Mouse (Mus musculus) forebrain, embryonic 16.5 days (tissue): ENCODE measurements around the gene Oxld1. TPM values are rescaled to one million over a fixed set of nuclear protein-coding genes. Genes with fewer than 3 reads are reported as not detected.

Experiments
- ATAC-seq: fragments of 200-750 bp; cut with Nextera tagmentation; 2 replicates; pipeline ENCODE4 v1.8.0; 2017; ENCODE audit warnings: mild to moderate bottlenecking, moderate library complexity
- H3K27ac ChIP-seq: fragments of 300-500 bp; sonication (generic); 2 replicates; pipeline ENCODE4 v1.5.1; 2014; ENCODE audit warnings: low read length, control low read depth
- H3K27me3 ChIP-seq: fragments of 300-500 bp; sonication (generic); replicated peaks from 2 replicates; pipeline ENCODE4 v1.6.1; 2014; ENCODE audit warnings: low read length; ENCODE audit not compliant: control insufficient read depth, insufficient read depth
- H3K36me3 ChIP-seq: fragments of 300-500 bp; sonication (generic); 2 replicates; pipeline ENCODE4 v1.6.1; 2014; ENCODE audit not compliant: control insufficient read depth, insufficient read depth
- H3K4me1 ChIP-seq: fragments of 300-500 bp; sonication (generic); replicated peaks from 2 replicates; pipeline ENCODE4 v1.6.1; 2014; ENCODE audit warnings: low read length; ENCODE audit not compliant: control insufficient read depth, insufficient read depth
- H3K4me2 ChIP-seq: fragments of 300-500 bp; sonication (generic); 2 replicates; pipeline ENCODE4 v1.6.1; 2014; ENCODE audit warnings: mild to moderate bottlenecking, low read length, control low read depth
- H3K4me3 ChIP-seq: fragments of 300-500 bp; sonication (generic); replicated peaks from 2 replicates; pipeline ENCODE4 v1.5.1; 2014; ENCODE audit warnings: mild to moderate bottlenecking, low read length, control low read depth
- H3K9ac ChIP-seq: fragments of 300-500 bp; sonication (generic); replicated peaks from 2 replicates; pipeline ENCODE4 v1.6.1; 2014; ENCODE audit warnings: low read depth, low read length, control low read depth
- H3K9me3 ChIP-seq: fragments of 300-500 bp; sonication (generic); 2 replicates; pipeline ENCODE4 v1.6.1; 2016; ENCODE audit warnings: low read length; ENCODE audit not compliant: control insufficient read depth
- WGBS: fragments of 180-500 bp; shearing (Covaris S2); extraction: QIAGEN DNeasy Blood & Tissue Kit; methylation state at CpG from one replicate; pipeline ENCODE4 v1.1.7; 2014; 5-methylcytosine and 5-hydroxymethylcytosine counted together
- polyA plus RNA-seq: library from polyadenylated mRNA; unstranded; fragments of >200 nt; fragmentation: Nextera tagmentation; extraction: Ambion mirVana; gene quantifications from 2 replicates; pipeline ENCODE4 v1.2.1, GENCODE M21; 2015

Gene Oxld1
- polyA plus RNA-seq, 1 experiment from 2014 or later, result 9.7 TPM

GRCm38 (mm10) chr11:120463536-120463935 lies 5.7 kb upstream of the Oxld1 start:
- Histone ChIP-seq H3K27me3 (no peaks in the 10 kb centered on the region), H3K4me1 (peaks cover 30% of the 10 kb centered on the region), H3K9ac (no peak overlapping the region), H3K27ac (no peak overlapping the region), H3K4me2 (no peak overlapping the region), H3K36me3 (peaks cover 13% of the 10 kb centered on the region), H3K9me3 (no peaks in the 10 kb centered on the region), H3K4me3 (no peak overlapping the region)
- no peak for ATAC-seq
- WGBS, result 84% methylated on average over 2 of the region's 2 CpGs

GRCm38 (mm10) chr11:120458847-120459597 lies 1.2 kb upstream of the Oxld1 start:
- Histone ChIP-seq H3K27me3 (no peaks in the 10 kb centered on the region), H3K4me2 (peak overlapping the region; percentile 98), H3K27ac (no peak overlapping the region), H3K4me3 (peak overlapping the region; percentile 97), H3K9ac (peak overlapping the region; percentile 99; the same call in 1 of the 2 replicates), H3K36me3 (peaks cover 12% of the 10 kb centered on the region), H3K9me3 (no peaks in the 10 kb centered on the region), H3K4me1 (peaks cover 22% of the 10 kb centered on the region)
- ATAC-seq, result no peak
- 69% methylated on average over 6 of the region's 6 CpGs for WGBS

- peak overlapping the region; percentile 99 for H3K9ac ChIP-seq
- peaks cover 8% of the 10 kb centered on the region for H3K36me3 ChIP-seq
- H3K4me3 ChIP-seq, result peak overlapping the region; percentile 97
- H3K27me3 ChIP-seq, result no peaks in the 10 kb centered on the region
- no peaks in the 10 kb centered on the region for H3K9me3 ChIP-seq
- peaks cover 22% of the 10 kb centered on the region for H3K4me1 ChIP-seq
- no peak for ATAC-seq
- peak overlapping the region; percentile 98 for H3K4me2 ChIP-seq
- peak overlapping the region; percentile 80 for H3K27ac ChIP-seq
- WGBS, result 36% methylated on average over 14 of the region's 14 CpGs
Measured at GRCm38 (mm10) chr11:120457370-120457769, 498 bp downstream of the Oxld1 start.

GRCm38 (mm10) chr11:120455413-120455812 lies 2.5 kb downstream of the Oxld1 start:
- H3K4me3 ChIP-seq, result no peak overlapping the region
- no peaks in the 10 kb centered on the region for H3K9me3 ChIP-seq
- no peak overlapping the region for H3K9ac ChIP-seq
- H3K27ac ChIP-seq, result no peak overlapping the region
- H3K36me3 ChIP-seq, result no peaks in the 10 kb centered on the region
- no peak for ATAC-seq
- WGBS, result 96% methylated on average over 7 of the region's 7 CpGs
- H3K4me1 ChIP-seq, result peaks cover 22% of the 10 kb centered on the region
- no peak overlapping the region for H3K4me2 ChIP-seq
- H3K27me3 ChIP-seq, result no peaks in the 10 kb centered on the region

- H3K9ac ChIP-seq, result no peak overlapping the region
- WGBS, result 95% methylated on average over 4 of the region's 4 CpGs
- H3K4me2 ChIP-seq, result no peak overlapping the region
- H3K27me3 ChIP-seq, result no peaks in the 10 kb centered on the region
- ATAC-seq, result no peak
- H3K4me1 ChIP-seq, result peaks cover 22% of the 10 kb centered on the region
- H3K36me3 ChIP-seq, result no peaks in the 10 kb centered on the region
- H3K27ac ChIP-seq, result no peak overlapping the region
- no peak overlapping the region for H3K4me3 ChIP-seq
- H3K9me3 ChIP-seq, result no peaks in the 10 kb centered on the region
Measured at GRCm38 (mm10) chr11:120454965-120455364, 2.9 kb downstream of the Oxld1 start.

- Histone ChIP-seq H3K27me3 (no peaks in the 10 kb centered on the region), H3K4me3 (no peak within 1 kb of the TSS), H3K4me1 (peaks cover 10% of the 10 kb centered on the region), H3K9me3 (no peaks in the 10 kb centered on the region), H3K27ac (no peak within 1 kb of the TSS), H3K36me3 (no peaks in the 10 kb centered on the region), H3K9ac (no peak within 1 kb of the TSS), H3K4me2 (no peak within 1 kb of the TSS)
- no peak for ATAC-seq
- WGBS, result 93% methylated on average over 4 of the region's 4 CpGs
Measured at GRCm38 (mm10) chr11:120453306-120453705, 4.6 kb downstream of the Oxld1 start, which contains the start of gene Pde6g. TSS of gene Pde6g (minus strand) at chr11:120453500.

GRCm38 (mm10) chr11:120452246-120452645 lies 5.6 kb downstream of the Oxld1 start:
- H3K4me1 ChIP-seq, result peaks cover 6% of the 10 kb centered on the region
- no peaks in the 10 kb centered on the region for H3K36me3 ChIP-seq
- no peaks in the 10 kb centered on the region for H3K27me3 ChIP-seq
- H3K4me3 ChIP-seq, result no peak overlapping the region
- no peak for ATAC-seq
- WGBS, result 58% methylated on average over 3 of the region's 3 CpGs
- no peaks in the 10 kb centered on the region for H3K9me3 ChIP-seq
- H3K27ac ChIP-seq, result no peak overlapping the region
- no peak overlapping the region for H3K4me2 ChIP-seq
- no peak overlapping the region for H3K9ac ChIP-seq

- 83% methylated on average over 7 of the region's 7 CpGs for WGBS
- H3K4me1 ChIP-seq, result no peaks in the 10 kb centered on the region
- H3K9me3 ChIP-seq, result no peaks in the 10 kb centered on the region
- no peaks in the 10 kb centered on the region for H3K36me3 ChIP-seq
- no peak overlapping the region for H3K4me3 ChIP-seq
- no peak overlapping the region for H3K9ac ChIP-seq
- ATAC-seq, result no peak
- no peaks in the 10 kb centered on the region for H3K27me3 ChIP-seq
- H3K4me2 ChIP-seq, result no peak overlapping the region
- no peak overlapping the region for H3K27ac ChIP-seq
Measured at GRCm38 (mm10) chr11:120447179-120447578, 10.7 kb downstream of the Oxld1 start.

- Histone ChIP-seq H3K27me3 (no peaks in the 10 kb centered on the region), H3K9me3 (no peaks in the 10 kb centered on the region), H3K4me2 (no peak overlapping the region), H3K4me1 (no peaks in the 10 kb centered on the region), H3K27ac (no peak overlapping the region), H3K9ac (no peak overlapping the region), H3K36me3 (no peaks in the 10 kb centered on the region), H3K4me3 (no peak overlapping the region)
- no peak for ATAC-seq
- 72% methylated on average over 3 of the region's 3 CpGs for WGBS
Measured at GRCm38 (mm10) chr11:120445475-120445874, 12.4 kb downstream of the Oxld1 start.
